Mouse (Mus musculus) stomach, embryonic 15.5 days (tissue): Measurements from ENCODE around the gene Plekha1. TPM values are rescaled to one million over a fixed set of nuclear protein-coding genes. Genes with fewer than 3 reads are reported as not detected.

Experiments used
- ATAC-seq: fragments of 200-750 bp; cut with Nextera tagmentation; 2 replicates; pipeline ENCODE4 v1.8.0; 2017; ENCODE audit warnings: low read depth, moderate number of reproducible peaks, moderate TSS enrichment; ENCODE audit not compliant: insufficient read depth, low FRiP score
- H3K27ac ChIP-seq: fragments of 300-500 bp; sonication (generic); 2 replicates; pipeline ENCODE4 v1.5.1; 2015; ENCODE audit warnings: mild to moderate bottlenecking, inconsistent platforms
- H3K27me3 ChIP-seq: fragments of 300-500 bp; sonication (generic); replicated peaks from 2 replicates; pipeline ENCODE4 v1.6.1; 2015; ENCODE audit warnings: inconsistent platforms
- H3K36me3 ChIP-seq: fragments of 300-500 bp; sonication (generic); 2 replicates; pipeline ENCODE4 v1.6.1; 2015; ENCODE audit warnings: inconsistent platforms
- H3K4me1 ChIP-seq: fragments of 300-500 bp; sonication (generic); 2 replicates; pipeline ENCODE4 v1.6.1; 2015; ENCODE audit warnings: inconsistent platforms
- H3K4me2 ChIP-seq: fragments of 300-500 bp; sonication (generic); 2 replicates; pipeline ENCODE4 v1.6.1; 2015; ENCODE audit warnings: mild to moderate bottlenecking, inconsistent platforms
- H3K4me3 ChIP-seq: fragments of 300-500 bp; sonication (generic); replicated peaks from 2 replicates; pipeline ENCODE4 v1.5.1; 2015; ENCODE audit warnings: inconsistent platforms
- H3K9ac ChIP-seq: fragments of 300-500 bp; sonication (generic); 2 replicates; pipeline ENCODE4 v1.6.1; 2015; ENCODE audit warnings: inconsistent platforms
- H3K9me3 ChIP-seq: fragments of 300-500 bp; sonication (generic); 2 replicates; pipeline ENCODE4 v1.6.1; 2016; ENCODE audit warnings: inconsistent platforms
- WGBS: fragments of 180-500 bp; shearing (Covaris S2); methylation state at CpG from one replicate; pipeline ENCODE4 v1.1.7; 2015; 5-methylcytosine and 5-hydroxymethylcytosine counted together
- polyA plus RNA-seq: library from polyadenylated mRNA; unstranded; fragments of >200 nt; fragmentation: Nextera tagmentation; extraction: Ambion mirVana; gene quantifications from 2 replicates; pipeline ENCODE4 v1.2.1, GENCODE M21; 2015

Plekha1 gene
- polyA plus RNA-seq, 1 experiment from 2014 or later, result 52.6 TPM

GRCm38 (mm10) chr7:130834958-130835861 lies 30.3 kb upstream of the Plekha1 start:
- Histone ChIP-seq H3K36me3 (no peaks in the 10 kb centered on the region), H3K4me1 (peaks cover 21% of the 10 kb centered on the region), H3K27me3 (no peaks in the 10 kb centered on the region), H3K9ac (no peak overlapping the region), H3K27ac (peak overlapping the region; percentile 86), H3K4me3 (no peak overlapping the region), H3K4me2 (peak overlapping the region; percentile 25; the same call in 1 of the 2 replicates), H3K9me3 (no peaks in the 10 kb centered on the region)
- peak; percentile 65 for ATAC-seq
- 15% methylated on average over 18 of the region's 18 CpGs for WGBS

- Histone ChIP-seq H3K9me3 (no peaks in the 10 kb centered on the region), H3K4me1 (peaks cover 21% of the 10 kb centered on the region), H3K27me3 (no peaks in the 10 kb centered on the region), H3K27ac (no peak overlapping the region), H3K4me2 (no peak overlapping the region), H3K9ac (no peak overlapping the region), H3K4me3 (no peak overlapping the region), H3K36me3 (no peaks in the 10 kb centered on the region)
- ATAC-seq, result no peak
- WGBS, result 75% methylated on average over 9 of the region's 9 CpGs
These were observed 29.5 kb upstream of the Plekha1 start for GRCm38 (mm10) chr7:130836066-130836465.

- H3K4me3 ChIP-seq, result no peak overlapping the region
- no peak overlapping the region for H3K27ac ChIP-seq
- no peak for ATAC-seq
- peaks cover 21% of the 10 kb centered on the region for H3K4me1 ChIP-seq
- WGBS, result 58% methylated on average over 12 of the region's 12 CpGs
- no peaks in the 10 kb centered on the region for H3K27me3 ChIP-seq
- H3K36me3 ChIP-seq, result no peaks in the 10 kb centered on the region
- H3K9ac ChIP-seq, result no peak overlapping the region
- H3K4me2 ChIP-seq, result no peak overlapping the region
- H3K9me3 ChIP-seq, result no peaks in the 10 kb centered on the region
These were observed 27.5 kb upstream of the Plekha1 start for GRCm38 (mm10) chr7:130837941-130838657.

- H3K9ac ChIP-seq, result no peak overlapping the region
- H3K36me3 ChIP-seq, result no peaks in the 10 kb centered on the region
- peaks cover 21% of the 10 kb centered on the region for H3K4me1 ChIP-seq
- no peak overlapping the region for H3K4me3 ChIP-seq
- H3K27me3 ChIP-seq, result no peaks in the 10 kb centered on the region
- 65% methylated on average over 3 of the region's 3 CpGs for WGBS
- H3K9me3 ChIP-seq, result no peaks in the 10 kb centered on the region
- ATAC-seq, result no peak
- no peak overlapping the region for H3K27ac ChIP-seq
- no peak overlapping the region for H3K4me2 ChIP-seq
These were observed 26.9 kb upstream of the Plekha1 start for GRCm38 (mm10) chr7:130838658-130839025.

- Histone ChIP-seq H3K9me3 (no peaks in the 10 kb centered on the region), H3K4me2 (no peak overlapping the region), H3K4me3 (no peak overlapping the region), H3K27ac (no peak overlapping the region), H3K9ac (no peak overlapping the region), H3K4me1 (peaks cover 14% of the 10 kb centered on the region), H3K36me3 (no peaks in the 10 kb centered on the region), H3K27me3 (no peaks in the 10 kb centered on the region)
- no peak for ATAC-seq
- WGBS, result 85% methylated on average over 12 of the region's 12 CpGs
These were observed 26.0 kb upstream of the Plekha1 start for GRCm38 (mm10) chr7:130839380-130840100.

GRCm38 (mm10) chr7:130847164-130847718 lies 18.3 kb upstream of the Plekha1 start:
- Histone ChIP-seq H3K4me3 (no peak overlapping the region), H3K36me3 (no peaks in the 10 kb centered on the region), H3K27ac (no peak overlapping the region), H3K4me2 (no peak overlapping the region), H3K4me1 (no peaks in the 10 kb centered on the region), H3K9me3 (no peaks in the 10 kb centered on the region), H3K9ac (no peak overlapping the region), H3K27me3 (no peaks in the 10 kb centered on the region)
- ATAC-seq, result no peak
- 83% methylated on average over 17 of the region's 17 CpGs for WGBS

- 53% methylated on average over 4 of the region's 4 CpGs for WGBS
- H3K4me1 ChIP-seq, result no peaks in the 10 kb centered on the region
- no peak overlapping the region for H3K4me2 ChIP-seq
- H3K9ac ChIP-seq, result no peak overlapping the region
- no peak for ATAC-seq
- H3K36me3 ChIP-seq, result no peaks in the 10 kb centered on the region
- H3K27ac ChIP-seq, result no peak overlapping the region
- H3K9me3 ChIP-seq, result no peaks in the 10 kb centered on the region
- no peak overlapping the region for H3K4me3 ChIP-seq
- no peaks in the 10 kb centered on the region for H3K27me3 ChIP-seq
These were observed 10.8 kb upstream of the Plekha1 start for GRCm38 (mm10) chr7:130854684-130855292.

- no peak overlapping the region for H3K27ac ChIP-seq
- no peak overlapping the region for H3K4me3 ChIP-seq
- H3K4me1 ChIP-seq, result no peaks in the 10 kb centered on the region
- WGBS, result 33% methylated on average over 3 of the region's 3 CpGs
- H3K9ac ChIP-seq, result no peak overlapping the region
- H3K4me2 ChIP-seq, result no peak overlapping the region
- H3K27me3 ChIP-seq, result no peaks in the 10 kb centered on the region
- no peak for ATAC-seq
- no peaks in the 10 kb centered on the region for H3K9me3 ChIP-seq
- no peaks in the 10 kb centered on the region for H3K36me3 ChIP-seq
These were observed 9.9 kb upstream of the Plekha1 start for GRCm38 (mm10) chr7:130855681-130856080.

GRCm38 (mm10) chr7:130857973-130858372 lies 7.6 kb upstream of the Plekha1 start:
- H3K9me3 ChIP-seq, result no peaks in the 10 kb centered on the region
- H3K27ac ChIP-seq, result no peak overlapping the region
- 62% methylated on average over 6 of the region's 6 CpGs for WGBS
- no peak overlapping the region for H3K4me3 ChIP-seq
- no peak overlapping the region for H3K4me2 ChIP-seq
- no peak overlapping the region for H3K9ac ChIP-seq
- no peak for ATAC-seq
- no peaks in the 10 kb centered on the region for H3K4me1 ChIP-seq
- no peaks in the 10 kb centered on the region for H3K36me3 ChIP-seq
- H3K27me3 ChIP-seq, result no peaks in the 10 kb centered on the region

- H3K27me3 ChIP-seq, result no peaks in the 10 kb centered on the region
- ATAC-seq, result no peak
- H3K4me3 ChIP-seq, result no peak overlapping the region
- no peaks in the 10 kb centered on the region for H3K36me3 ChIP-seq
- no peaks in the 10 kb centered on the region for H3K9me3 ChIP-seq
- no peaks in the 10 kb centered on the region for H3K4me1 ChIP-seq
- 52% methylated on average over 5 of the region's 5 CpGs for WGBS
- no peak overlapping the region for H3K9ac ChIP-seq
- no peak overlapping the region for H3K4me2 ChIP-seq
- no peak overlapping the region for H3K27ac ChIP-seq
These were observed 5.6 kb upstream of the Plekha1 start for GRCm38 (mm10) chr7:130859926-130860325.

GRCm38 (mm10) chr7:130860721-130861142 lies 4.8 kb upstream of the Plekha1 start:
- no peaks in the 10 kb centered on the region for H3K9me3 ChIP-seq
- no peaks in the 10 kb centered on the region for H3K4me1 ChIP-seq
- H3K27me3 ChIP-seq, result no peaks in the 10 kb centered on the region
- no peak overlapping the region for H3K4me3 ChIP-seq
- H3K4me2 ChIP-seq, result no peak overlapping the region
- H3K36me3 ChIP-seq, result no peaks in the 10 kb centered on the region
- H3K27ac ChIP-seq, result no peak overlapping the region
- H3K9ac ChIP-seq, result no peak overlapping the region
- 51% methylated on average over 11 of the region's 11 CpGs for WGBS
- no peak for ATAC-seq
